Mouse (Mus musculus) heart, adult 18-20 months (tissue): ENCODE data around the gene Acadsb. TPM values are rescaled to one million over a fixed set of nuclear protein-coding genes. Genes with fewer than 3 reads are reported as not detected.

Source experiments
- DNase-seq, 2 experiments: peaks; one replicate each; pipeline ENCODE4 v3.0.0; 2021 to 2022; ENCODE audit warnings: mixed read lengths in 1 of 2
- total RNA-seq, 2 experiments: library from RNA; stranded (reverse); gene quantifications; 2 replicates each; pipeline ENCODE4 v1.2.3; 2021

Gene Acadsb
- total RNA-seq, 2 experiments from 2014 or later = 223 to 272 TPM

GRCm38 (mm10) chr7:131465117-131465601 is 54.8 kb downstream of the Acadsb start:
- no peak for DNase-seq

- no peak for DNase-seq
These were observed 55.3 kb downstream of the Acadsb start for GRCm38 (mm10) chr7:131465735-131466134.

GRCm38 (mm10) chr7:131467312-131467711 is 56.9 kb downstream of the Acadsb start:
- DNase-seq = no peak

GRCm38 (mm10) chr7:131469506-131469905 is 59.1 kb downstream of the Acadsb start:
- DNase-seq = no peak

- no peak for DNase-seq
These were observed 61.1 kb downstream of the Acadsb start for GRCm38 (mm10) chr7:131471551-131471950.

- no peak for DNase-seq
These were observed 66.7 kb downstream of the Acadsb start for GRCm38 (mm10) chr7:131477140-131477539.

GRCm38 (mm10) chr7:131478403-131478802 is 68.0 kb downstream of the Acadsb start:
- no peak for DNase-seq

Other genes starting within 250 kb of the Acadsb start
- gene 5430419D17Rik, start 236.2 kb upstream of the Acadsb start, total RNA-seq = 10 to 100 TPM; 10.3 to 10.7 TPM
- gene Cuzd1, start 88.3 kb upstream of the Acadsb start, total RNA-seq = under 1 TPM; 0.21 to 0.42 TPM
- gene Fam24b, start 81.1 kb upstream of the Acadsb start, total RNA-seq = not detected
- gene Fam24a, start 76.7 kb upstream of the Acadsb start, total RNA-seq = not detected
- 10 to 100 TPM; 15.0 to 17.5 TPM for gene 2310057M21Rik, start 47.8 kb upstream of the Acadsb start, total RNA-seq
- gene Pstk, start 39.5 kb upstream of the Acadsb start, total RNA-seq = 10 to 100 TPM; 46.5 to 52.9 TPM
- 10 to 100 TPM; 29.2 to 37.8 TPM for gene Ikzf5, start 80 bp upstream of the Acadsb start, total RNA-seq
- not detected for gene Hmx3, start 132.3 kb downstream of the Acadsb start, total RNA-seq
- gene Hmx2, start 138.2 kb downstream of the Acadsb start, total RNA-seq = not detected
- 10 to 100 TPM; 28.7 to 29.2 TPM for gene Bub3, start 149.6 kb downstream of the Acadsb start, total RNA-seq